Mouse (Mus musculus): ENCODE data around the gene Iffo1.
A peak's percentile ranks its signal among the peaks of the same experiment; 100 is the strongest.

The Iffo1 gene

DNA sequence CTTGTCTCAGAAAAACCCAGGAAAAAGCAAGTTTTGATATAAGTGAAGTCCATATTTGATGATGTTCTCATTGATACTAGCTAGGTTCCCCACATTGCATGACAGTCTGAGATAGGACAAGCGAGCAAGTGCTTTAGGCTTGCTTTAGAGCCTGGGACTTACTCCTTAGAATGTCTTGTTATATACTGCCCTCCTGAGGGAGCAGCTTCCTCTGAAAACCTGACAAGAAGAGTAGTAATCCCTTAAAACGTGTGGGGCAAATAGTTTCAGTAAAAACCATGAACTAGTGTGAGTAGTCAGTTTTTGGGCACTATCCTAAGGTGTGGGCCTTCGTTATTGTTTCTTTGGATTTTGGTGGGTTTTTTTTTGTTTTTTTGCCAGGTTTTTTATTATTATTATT, 1.9 kb upstream of the Iffo1 start:
- DNase-seq, result no peak

DNA sequence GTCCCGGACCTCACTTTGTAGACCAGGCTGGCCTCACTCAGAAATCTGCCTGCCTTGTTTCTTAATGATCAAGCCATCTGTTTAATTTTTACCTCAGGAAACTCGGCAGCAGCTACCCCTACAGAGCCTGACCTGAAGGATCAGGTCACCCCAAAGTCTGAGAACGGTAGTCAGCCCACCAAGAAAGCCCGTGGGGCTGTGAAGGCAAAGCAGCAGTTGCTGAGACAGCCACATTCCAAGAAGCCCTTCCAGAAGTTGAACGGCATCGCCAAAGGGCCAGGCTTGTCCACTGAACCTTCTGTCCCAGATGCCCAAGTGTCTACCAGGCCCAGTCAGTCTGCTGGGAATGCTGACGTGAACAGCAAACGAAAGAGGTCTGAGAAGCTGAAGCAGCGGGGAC, 1.1 kb upstream of the Iffo1 start:
- no peak for DNase-seq

DNA sequence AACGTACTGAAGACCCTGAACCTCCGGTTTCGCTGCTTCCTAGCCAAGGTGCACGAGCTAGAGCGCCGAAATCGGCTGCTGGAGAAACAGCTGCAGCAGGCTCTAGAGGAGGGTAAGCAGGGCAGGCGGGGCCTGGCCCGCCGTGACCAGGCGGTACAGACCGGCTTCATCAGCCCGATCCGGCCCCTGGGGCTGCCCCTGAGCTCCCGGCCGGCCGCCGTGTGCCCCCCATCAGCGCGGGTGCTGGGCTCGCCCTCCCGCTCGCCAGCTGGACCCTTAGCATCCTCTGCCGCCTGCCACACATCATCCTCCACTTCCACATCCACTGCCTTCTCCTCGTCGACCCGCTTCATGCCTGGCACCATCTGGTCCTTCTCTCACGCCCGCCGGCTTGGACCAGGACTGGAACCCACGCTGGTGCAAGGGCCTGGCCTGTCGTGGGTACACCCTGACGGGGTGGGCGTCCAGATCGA, 474 bp downstream of the Iffo1 start:
- peak in 1 of 2 experiments; percentile 25 for DNase-seq

DNA sequence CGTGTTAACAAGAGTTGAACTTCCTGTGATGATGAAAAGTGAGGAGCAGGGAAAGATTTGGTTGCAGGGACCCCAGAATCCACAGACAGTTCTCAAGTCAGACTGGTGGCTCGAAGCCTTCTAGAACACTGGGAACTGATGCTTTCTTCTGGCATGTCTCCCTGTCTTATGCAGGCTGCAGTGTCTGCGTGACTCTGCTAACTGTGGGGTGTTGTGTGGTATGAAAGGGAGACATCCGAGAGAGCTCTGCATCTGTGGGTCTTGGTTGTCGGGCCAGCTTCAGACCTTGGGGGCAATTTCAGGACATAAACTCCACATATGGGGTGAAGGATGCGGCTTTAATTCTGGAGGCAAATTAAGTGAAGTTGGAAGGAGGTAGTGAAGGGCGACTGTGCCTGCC, 1.1 kb downstream of the Iffo1 start:
- no peak for DNase-seq

DNA sequence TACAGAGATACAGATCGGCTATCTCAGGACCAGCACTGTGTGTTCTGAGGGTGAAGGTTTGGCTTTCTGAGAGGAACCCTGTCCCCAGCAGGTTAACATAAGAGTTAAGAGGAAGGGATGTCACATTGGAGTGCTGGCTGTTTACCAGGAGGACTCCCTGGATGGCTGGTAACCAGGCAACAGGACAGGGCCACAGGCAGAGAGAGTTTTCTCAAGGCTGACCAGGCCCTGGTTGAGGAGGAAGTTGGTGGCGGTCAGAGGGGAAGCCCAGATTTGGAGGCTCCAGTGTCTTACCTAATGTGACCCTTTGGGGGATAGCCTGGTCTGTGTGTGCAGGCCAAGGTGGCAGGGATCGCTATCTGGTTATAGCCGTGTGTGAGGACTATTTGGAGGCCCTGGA, 1.8 kb downstream of the Iffo1 start:
- DNase-seq, result peak; percentile 52 to 65

DNA sequence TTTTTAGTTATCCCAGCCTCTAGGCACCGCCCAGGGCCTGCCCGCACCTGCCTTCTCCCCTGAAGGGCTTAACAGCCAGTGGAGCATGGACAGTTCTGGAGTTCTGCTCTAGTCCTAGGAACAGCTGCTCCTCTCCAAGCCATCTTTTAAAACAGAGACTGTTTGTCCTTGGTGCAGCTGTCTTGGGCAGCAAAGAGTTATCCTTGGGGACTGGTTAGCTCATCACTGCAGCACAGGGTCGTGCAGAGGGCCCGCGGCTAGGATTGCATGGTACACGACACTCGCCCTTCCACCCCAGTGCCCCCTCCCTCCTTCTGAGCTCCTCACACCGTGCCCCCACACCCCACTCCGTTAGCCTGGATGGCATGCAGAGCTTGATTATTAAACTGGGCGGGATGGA, 2.3 kb downstream of the Iffo1 start:
- DNase-seq, result no peak

DNA sequence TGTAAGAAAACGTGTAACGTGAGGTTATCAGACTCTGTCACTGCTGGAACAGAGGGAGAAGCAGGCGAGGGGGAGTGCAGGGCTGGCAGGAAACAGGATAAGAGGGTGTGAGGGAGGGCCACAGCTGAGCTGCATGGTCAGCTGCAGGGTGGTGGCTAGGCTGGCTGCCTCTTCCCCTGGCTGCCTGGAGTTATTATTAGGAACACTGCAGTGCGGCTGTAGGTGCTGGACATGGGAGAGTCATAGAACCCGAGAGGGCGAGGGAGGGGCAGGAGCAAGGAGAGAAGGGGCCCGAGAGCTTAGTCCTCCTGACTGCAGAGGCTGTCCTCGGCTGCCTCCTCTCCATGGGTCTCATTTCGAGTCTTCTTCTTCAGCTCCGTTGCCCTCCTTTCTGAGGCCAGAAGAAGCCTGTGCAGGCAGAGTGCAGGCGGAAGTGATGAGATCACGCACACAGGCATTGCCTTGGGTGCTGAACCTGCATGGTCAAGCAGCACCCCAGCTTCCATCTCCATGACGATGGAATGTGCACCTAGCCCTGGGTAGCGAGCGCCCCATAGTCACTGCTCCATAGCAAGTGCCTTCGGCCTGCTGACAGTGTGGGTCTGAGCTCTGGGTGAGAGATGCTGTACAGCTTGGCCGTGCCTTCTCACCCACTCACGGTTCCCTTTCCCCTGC, 3.3 kb downstream of the Iffo1 start:
- peak in 1 of 2 experiments; percentile 32 for DNase-seq

DNA sequence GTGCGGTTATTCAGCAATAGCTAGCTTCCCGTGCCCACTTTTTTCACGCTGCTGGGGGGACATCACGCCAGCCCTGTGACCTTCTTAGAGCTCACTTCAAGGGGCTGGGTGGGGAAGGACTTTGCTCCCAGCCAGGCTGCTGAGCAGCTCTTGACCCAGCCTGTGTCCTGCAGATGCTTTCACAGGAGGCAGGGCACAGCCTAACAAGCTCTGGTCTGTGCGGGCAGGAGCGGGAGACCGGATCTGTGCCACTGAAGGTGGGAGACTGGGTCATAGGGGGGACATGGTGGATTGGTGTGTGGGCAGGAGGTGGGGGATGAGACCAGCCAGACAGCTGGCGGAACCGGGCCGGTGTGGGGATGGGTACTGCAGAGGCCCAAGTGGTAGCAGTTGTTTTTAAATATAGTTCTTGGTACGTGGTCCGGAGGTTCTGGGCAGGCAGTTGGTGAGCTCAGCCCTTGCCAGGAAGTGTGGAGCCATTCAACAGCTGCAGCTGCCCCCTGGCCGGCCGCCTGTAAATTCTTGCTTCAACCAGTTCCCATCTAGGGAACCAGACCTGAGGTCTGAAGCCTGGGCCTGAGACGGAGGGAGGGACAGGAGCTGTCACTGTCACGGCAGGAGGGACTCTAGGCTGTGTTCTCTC, 4.0 kb downstream of the Iffo1 start:
- DNase-seq, result peak in 1 of 2 experiments; percentile 27

DNA sequence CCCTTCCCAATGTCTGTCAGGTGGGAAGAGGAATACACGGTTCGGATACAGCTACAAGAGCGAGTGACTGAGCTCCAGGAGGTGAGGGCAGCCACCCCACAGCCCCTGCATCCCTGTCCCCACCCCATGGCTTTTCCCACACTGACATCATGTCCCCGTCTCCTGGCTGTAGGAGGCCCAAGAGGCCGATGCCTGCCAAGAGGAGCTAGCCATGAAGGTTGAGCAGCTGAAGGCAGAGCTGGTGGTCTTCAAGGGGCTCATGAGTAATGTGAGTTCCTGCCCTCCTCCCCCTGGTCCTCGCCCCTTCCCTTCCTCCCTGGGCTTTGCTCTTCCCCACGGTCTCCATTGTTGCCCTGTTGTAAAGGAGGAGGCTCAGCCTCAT, 4.5 kb downstream of the Iffo1 start:
- DNase-seq, result no peak

DNA sequence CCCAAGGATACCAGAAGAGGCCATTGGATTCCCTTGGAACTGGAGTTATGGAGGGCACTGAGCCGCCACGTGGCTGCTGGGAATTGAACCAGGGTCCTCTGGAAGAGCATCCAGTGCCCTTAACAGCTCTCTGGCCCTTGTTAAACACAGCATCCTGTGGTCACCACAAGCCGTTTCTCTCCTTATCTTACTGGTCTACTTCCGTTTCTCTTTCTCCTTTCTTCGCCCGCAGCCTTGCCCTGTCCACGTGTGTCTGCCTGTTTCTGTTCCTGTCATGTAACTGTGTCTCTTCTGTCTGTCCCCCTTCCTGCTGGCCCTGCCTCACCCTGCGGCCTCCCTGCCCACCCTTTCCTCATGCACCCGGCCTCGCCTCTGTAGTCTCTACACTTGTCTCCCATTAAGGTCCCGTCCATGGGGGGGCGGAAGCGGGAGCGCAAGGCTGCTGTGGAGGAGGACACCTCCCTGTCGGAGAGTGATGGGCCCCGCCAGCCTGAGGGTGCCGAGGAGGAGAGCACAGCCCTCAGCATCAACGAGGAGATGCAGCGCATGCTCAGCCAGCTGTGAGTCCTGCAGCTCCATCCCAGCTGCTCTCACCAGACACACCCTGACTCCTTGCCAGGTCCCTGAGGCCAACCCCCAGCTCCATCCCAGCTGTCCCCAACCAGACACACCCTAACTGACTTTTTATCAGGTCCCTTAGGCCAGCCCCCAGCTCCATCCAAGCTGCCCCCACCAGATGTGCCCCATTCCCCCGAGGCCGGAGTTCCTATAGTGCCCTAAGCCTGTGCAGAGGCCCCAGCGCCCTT, 7.4 kb downstream of the Iffo1 start:
- DNase-seq, result no peak

DNA sequence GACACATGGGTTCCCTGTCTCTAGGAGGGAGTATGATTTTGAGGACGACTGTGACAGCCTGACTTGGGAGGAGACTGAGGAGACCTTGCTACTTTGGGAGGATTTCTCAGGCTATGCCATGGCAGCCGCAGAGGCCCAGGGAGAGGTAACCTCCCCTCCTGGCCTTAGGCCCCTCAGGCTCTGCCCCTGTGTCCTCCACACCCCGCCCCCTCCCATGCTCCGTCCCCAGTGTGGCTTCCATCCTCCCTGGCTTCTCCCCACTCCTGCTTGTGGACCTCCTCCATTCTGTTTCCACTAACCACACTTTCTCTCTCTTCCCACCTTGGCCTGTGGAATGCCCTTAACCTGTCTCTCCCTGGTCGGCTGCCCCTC, 8.0 kb downstream of the Iffo1 start:
- no peak for DNase-seq

DNA sequence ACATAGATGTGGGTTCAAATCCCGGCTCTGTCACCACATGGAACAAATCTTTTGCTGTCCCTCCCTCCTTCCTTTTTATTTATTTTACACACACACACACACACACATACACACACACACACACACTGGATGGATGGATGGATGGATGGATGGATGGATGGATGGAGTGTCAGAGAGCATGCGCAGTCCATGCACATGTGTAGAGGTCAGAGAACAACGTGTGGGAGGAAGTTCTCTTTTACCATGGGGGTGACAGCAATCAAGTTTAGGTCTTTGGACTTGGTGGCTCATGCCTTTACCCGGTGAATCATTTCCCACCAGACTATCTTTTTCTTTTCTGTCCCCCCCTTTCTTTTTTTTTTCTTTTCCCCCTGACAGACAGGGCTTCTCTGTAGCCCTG, 8.6 kb downstream of the Iffo1 start:
- DNase-seq, result no peak

DNA sequence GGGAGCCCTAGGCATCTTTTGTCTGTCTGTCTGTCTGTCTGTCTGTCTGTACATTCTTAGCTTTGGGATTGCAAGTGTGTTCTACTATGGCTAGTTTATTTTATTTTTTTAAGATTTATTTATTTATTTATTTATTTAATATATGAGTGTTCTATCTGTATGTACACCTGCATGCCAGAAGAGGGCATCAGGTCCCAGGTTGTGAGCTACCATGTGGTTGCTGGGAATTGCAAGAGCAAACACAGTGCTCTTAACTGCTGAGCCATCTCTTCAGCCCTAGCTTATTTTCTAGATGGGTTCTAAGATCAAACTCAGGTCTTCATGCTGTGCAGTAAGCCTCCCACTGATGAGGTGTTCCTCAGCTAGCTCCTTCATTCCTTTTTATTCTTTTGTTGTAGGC, 9.5 kb downstream of the Iffo1 start:
- DNase-seq, result no peak

DNA sequence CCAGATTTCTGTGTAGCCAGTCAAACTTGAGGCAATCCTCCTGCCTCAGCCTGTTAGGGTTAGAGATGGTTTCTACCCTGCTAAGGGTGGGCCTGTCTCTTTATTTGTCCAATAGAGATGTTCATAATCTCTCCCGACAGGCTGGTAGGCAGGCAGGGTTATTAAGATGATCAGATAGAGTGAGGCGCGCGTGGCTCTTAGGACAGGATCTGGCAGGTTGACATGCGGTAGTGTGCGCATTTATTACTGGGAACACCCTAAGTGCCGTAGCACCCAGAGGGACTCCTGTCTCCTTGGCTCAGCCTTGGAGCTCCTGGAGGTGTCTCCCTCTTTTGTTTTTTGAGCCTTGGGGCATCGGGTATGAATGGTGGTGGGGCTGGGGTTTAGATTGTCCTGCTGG, 10.2 kb downstream of the Iffo1 start:
- DNase-seq, result no peak

DNA sequence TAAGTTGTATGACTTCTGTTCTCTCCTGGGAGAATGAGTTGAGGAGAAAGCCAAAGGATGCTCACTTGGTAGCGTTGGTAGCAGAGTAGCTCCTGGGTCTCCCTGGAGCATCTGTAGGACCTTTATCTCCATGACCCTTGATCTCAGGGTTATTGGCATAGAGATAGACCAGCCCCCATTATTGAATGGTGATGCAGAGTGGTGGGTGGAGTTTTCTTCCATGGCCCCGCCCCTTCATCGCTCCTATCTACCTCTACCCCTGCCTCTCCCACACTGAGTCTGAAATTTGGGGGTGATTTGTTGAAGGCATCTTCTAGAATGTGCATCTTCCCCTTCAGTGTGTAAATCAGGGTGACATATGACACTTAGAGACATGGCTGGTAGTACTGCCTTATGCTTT, 11.4 kb downstream of the Iffo1 start:
- no peak for DNase-seq

DNA sequence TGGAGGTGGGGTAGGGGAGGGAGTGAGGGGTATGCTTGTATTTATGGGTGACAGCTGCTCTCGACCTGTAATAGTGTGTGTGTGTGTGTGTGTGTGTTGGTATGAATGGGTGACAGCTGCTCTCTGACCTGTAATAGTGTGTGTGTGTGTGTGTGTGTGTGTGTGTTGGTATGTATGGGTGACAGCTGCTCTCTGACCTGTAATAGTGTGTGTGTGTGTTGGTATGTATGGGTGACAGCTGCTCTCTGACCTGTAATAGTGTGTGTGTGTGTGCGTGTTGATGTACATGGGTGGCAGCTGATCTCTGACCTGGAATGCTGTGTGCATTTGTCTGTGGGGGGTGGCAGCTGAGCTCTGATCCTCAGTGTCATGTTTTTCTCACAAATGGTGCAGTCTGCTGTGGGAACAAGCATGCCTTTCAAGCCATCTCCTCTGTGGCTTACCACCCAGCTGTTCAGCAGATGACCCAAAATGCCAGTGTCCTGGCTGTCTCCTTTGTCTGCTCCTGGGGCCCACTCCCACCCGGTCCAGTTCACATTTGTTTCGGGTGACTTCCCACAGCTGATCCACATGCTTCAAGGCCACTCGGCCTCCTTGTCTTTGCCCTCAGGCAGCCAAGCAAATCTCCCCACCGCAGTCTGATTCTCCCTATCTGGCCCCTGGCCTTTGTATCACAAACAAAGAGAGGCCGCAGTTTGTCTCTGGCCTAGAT, 12.0 kb downstream of the Iffo1 start:
- DNase-seq, result no peak

DNA sequence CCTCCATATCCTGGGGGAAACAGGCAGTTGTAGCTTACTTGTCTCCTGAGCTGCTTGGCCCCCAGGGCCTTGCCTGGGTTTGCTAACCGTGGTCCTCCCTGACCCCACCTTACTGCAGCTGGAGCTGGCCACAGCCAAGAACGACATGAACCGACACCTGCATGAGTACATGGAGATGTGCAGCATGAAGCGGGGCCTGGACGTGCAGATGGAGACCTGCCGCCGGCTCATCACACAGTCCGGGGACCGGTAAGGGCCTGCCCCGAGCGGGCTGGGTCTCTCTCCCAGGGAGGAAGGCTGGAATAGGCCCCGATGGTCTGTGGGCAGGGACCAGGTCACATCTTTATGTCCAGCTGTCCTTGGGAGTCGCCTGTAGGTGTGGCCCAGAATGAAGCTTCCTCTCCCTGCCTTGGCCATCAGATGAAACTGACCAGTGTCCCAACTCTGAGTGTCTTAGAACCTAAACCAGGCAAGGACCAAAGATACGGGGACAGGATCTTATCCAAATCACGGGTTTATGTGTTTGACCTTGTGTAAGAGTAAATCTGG, 14.0 kb downstream of the Iffo1 start:
- DNase-seq, result no peak

DNA sequence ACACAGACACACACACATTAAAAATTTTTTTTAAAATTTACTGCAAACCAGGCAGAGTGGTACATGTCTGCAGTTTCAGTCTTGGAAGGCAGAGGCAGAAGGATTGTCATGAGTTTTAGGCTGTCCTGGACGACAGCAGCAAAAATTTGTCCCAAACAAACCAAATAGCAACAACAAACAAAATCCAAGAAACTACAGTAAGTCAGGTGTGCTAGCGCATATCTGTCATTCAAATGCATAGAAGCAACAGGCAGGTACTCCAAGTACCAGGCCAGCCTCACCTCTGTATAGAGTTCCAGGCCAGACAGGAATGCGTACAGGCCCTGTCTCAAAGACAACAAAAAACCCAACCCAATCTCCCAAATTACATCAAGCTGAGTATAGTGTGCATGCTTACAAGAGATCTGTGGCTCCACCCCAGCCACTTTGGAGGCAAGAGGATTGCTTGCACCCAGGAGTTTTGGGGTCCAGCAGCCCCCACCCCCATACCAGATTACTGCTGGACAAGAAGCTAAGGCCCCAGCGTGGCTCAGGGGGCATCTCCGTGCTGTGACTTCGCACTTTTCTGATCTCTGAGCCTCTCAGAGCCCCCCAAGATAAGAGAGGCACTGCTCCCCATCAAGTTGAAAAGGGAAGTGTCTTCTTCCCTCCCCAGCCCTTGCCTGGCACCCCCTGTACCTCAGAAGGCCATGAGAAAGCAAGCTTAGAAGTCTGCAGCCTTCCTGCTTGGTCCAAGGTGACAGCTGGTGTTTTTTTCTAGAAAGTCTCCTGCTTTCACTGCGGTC, 14.9 kb downstream of the Iffo1 start:
- DNase-seq, result no peak

DNA sequence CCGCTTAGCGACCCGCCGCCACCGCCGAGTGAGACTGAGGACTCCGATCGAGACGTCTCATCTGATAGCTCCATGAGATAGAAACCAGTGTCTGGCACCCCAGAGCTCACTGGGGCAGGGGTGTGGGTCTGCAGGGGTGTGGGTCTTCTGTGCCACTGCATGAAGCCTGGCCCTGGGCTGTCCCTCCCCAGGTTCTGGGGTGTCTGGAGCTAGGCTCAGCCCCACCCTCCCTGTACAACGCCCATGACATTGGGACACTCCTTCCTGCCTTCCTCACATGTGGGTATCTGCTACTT, 15.5 kb downstream of the Iffo1 start:
- DNase-seq, result no peak

DNA sequence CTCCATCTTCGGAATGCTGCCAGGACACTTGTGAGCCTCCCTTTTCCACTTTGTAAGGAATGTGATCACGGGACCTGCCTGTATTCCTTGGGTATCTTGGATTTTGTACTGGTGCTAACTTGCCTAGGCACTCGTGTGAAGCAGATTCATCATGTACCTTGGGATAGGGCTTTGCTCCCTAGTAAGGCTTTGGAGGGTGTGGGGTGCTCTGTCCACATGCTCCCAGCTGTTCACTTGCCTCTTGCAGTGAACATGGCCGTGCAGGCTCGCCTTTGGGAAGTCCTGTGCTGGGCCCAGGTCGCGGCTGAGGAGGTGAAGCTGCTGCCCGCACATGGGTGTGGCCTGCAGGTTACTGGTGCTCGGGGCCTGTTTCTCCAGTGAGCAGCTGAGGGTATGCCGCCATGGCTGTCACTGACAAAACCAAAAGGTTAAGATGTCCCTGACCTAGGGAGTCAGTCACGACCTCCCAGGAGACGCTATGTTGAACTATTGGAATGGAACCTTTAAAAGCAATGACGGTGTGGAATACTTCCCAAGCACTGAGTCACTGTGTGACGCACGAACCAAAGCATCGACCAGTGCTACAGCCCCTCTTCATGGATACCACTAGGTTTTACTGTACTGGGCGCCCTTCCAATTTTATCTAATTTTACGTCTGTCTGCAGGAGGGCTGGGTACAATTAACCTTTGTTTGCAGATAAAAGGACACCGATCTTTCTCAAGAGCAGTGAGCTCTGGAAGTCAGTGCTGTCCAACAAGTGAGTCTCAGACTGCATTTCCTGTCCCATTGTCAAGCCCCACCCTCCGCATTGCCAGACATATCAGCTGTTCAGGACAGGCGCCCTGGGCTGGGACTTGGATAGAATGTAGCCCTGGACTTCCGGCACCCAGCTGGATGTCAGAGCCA, 16.1 kb downstream of the Iffo1 start:
- peak; percentile 69 to 80 for DNase-seq

DNA sequence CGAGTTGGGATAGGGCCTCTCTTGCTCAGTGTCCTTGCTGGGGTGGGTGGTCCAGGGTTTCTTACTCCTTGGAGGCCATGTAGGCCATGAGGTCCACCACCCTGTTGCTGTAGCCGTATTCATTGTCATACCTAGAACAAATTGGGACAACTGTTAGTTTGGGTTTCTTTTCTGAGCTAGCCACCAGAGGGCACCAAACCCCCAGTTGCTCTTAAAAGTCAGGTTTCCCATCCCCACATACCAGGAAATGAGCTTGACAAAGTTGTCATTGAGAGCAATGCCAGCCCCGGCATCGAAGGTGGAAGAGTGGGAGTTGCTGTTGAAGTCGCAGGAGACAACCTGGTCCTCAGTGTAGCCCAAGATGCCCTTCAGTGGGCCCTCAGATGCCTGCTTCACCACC, 16.9 kb downstream of the Iffo1 start:
- DNase-seq, result peak; percentile 59 to 75
